In the genomic region with DNA sequence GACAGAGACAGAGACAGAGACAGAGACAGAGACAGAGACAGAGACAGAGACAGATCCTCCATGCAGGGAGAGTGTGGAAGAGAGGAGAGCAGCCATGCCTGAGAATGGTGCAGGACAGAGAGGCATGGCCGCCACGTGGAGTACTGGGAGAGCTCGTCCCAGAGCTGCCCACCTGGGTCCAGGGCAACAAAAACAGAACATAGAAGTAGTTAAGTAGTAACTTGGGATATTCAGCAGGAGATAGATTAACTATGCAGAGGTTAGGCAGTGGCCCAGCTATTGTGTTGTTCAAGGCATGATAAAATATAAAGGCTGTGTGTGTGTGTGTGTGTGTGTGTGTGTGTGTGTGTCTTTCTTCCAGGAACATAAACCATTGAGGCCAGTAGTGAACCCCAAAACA, we compare ENCODE assay signal across 22 mouse cellular contexts.
DNase-seq lines count a peak whose midpoint lies in the region; ATAC-seq lines count a peak whose summit lies in the region.
"Had no signal": no experiment of that assay in that cellular context is flagged by ENCODE, and none has a peak within 500 bp of the region (broad histone marks: within the 10 kb centered on the region; RNA-seq: fewer than 3 reads in every experiment).

No protein-coding gene starts in this region.

- H3K27me3 ChIP-seq in heart, embryonic 16.5 days (ENCODE audit: control insufficient read depth, insufficient read depth, low read length): no peaks in the 10 kb centered on the region
- no peaks in the 10 kb centered on the region for H3K27me3 ChIP-seq in kidney, embryonic 16.5 days (ENCODE audit: insufficient read depth, low read length)
- H3K27me3 ChIP-seq in liver, embryonic 12.5 days (replicated peaks): no peaks in the 10 kb centered on the region
- H3K27me3 ChIP-seq: embryonic facial prominence, embryonic 15.5 days; hindbrain, embryonic 12.5 days had no signal

- H3K9ac ChIP-seq in heart, embryonic 16.5 days (ENCODE audit: low read length): no peak overlapping the region
- H3K9ac ChIP-seq in kidney, embryonic 16.5 days (replicated peaks; ENCODE audit: low read length): no peak overlapping the region
- H3K9ac ChIP-seq in liver, embryonic 12.5 days: no peak overlapping the region
- H3K9ac ChIP-seq: embryonic facial prominence, embryonic 15.5 days; hindbrain, embryonic 12.5 days had no signal

- intact Hi-C loops in heart, postnatal 25 days (cut with DNase I): no loop called here

- H3K9me3 ChIP-seq in heart, embryonic 16.5 days (replicated peaks; ENCODE audit: control insufficient read depth, low read length): peaks cover 29% of the 10 kb centered on the region
- H3K9me3 ChIP-seq in kidney, embryonic 16.5 days (ENCODE audit: low read length): peaks cover 35% of the 10 kb centered on the region
- no peaks in the 10 kb centered on the region for H3K9me3 ChIP-seq in liver, embryonic 12.5 days (replicated peaks)

- H3K4me2 ChIP-seq in heart, embryonic 16.5 days (ENCODE audit: low read depth, low read length): no peak overlapping the region
- no peak overlapping the region for H3K4me2 ChIP-seq in kidney, embryonic 16.5 days (replicated peaks; ENCODE audit: low read depth, low read length)
- H3K4me2 ChIP-seq in liver, embryonic 12.5 days: no peak overlapping the region
- H3K4me2 ChIP-seq: embryonic facial prominence, embryonic 15.5 days; heart, embryonic 11.5 days; hindbrain, embryonic 12.5 days had no signal

- peaks cover 28% of the 10 kb centered on the region for H3K36me3 ChIP-seq in heart, embryonic 16.5 days (ENCODE audit: control insufficient read depth, insufficient read depth)
- peaks cover 36% of the 10 kb centered on the region for H3K36me3 ChIP-seq in kidney, embryonic 16.5 days (ENCODE audit: insufficient read depth, low read length)
- peaks cover 14% of the 10 kb centered on the region for H3K36me3 ChIP-seq in macrophage (ENCODE audit: inconsistent target)
- H3K36me3 ChIP-seq in liver, embryonic 12.5 days: peaks cover 31% of the 10 kb centered on the region

- peaks cover 84% of the 10 kb centered on the region for H3K79me2 ChIP-seq in macrophage (ENCODE audit: inconsistent target)

- no peak overlapping the region for H3K4me3 ChIP-seq in heart, embryonic 16.5 days (ENCODE audit: low read length)
- no peak overlapping the region for H3K4me3 ChIP-seq in kidney, embryonic 16.5 days (ENCODE audit: low read length)
- no peak overlapping the region for H3K4me3 ChIP-seq in macrophage (ENCODE audit: inconsistent target)
- no peak overlapping the region for H3K4me3 ChIP-seq in liver, embryonic 12.5 days
- H3K4me3 ChIP-seq: embryonic facial prominence, embryonic 15.5 days; erythroblast, embryonic 14.5 days; forebrain, embryonic 10.5 days; hindbrain, embryonic 12.5 days had no signal

- ATAC-seq in heart, embryonic 16.5 days (replicated peaks; ENCODE audit: extremely low read depth, insufficient read depth, low FRiP score): no peak
- ATAC-seq in kidney, embryonic 16.5 days (ENCODE audit: low FRiP score, low TSS enrichment): peak; percentile 70
- no peak for ATAC-seq in liver, embryonic 12.5 days
- ATAC-seq: forebrain, embryonic 14.5 days; inflammation-experienced regulatory T-cells, adult 6 months had no signal

- peak overlapping the region; percentile 46; the same call in 1 of the 2 replicates for H3K27ac ChIP-seq in heart, embryonic 16.5 days (ENCODE audit: low read length)
- no peak overlapping the region for H3K27ac ChIP-seq in kidney, embryonic 16.5 days (ENCODE audit: low read length)
- H3K27ac ChIP-seq in macrophage: peak overlapping the region; percentile 95
- H3K27ac ChIP-seq in liver, embryonic 12.5 days: no peak overlapping the region
- H3K27ac ChIP-seq: embryonic facial prominence, embryonic 15.5 days; forebrain, embryonic 10.5 days; hindbrain, embryonic 12.5 days had no signal

- WGBS in heart, embryonic 16.5 days: 80% methylated on average over 3 of the region's 3 CpGs
- 60% methylated on average over 3 of the region's 3 CpGs for WGBS in kidney, embryonic 16.5 days
- WGBS in macrophage (ENCODE audit: missing documents): 86% methylated on average over 3 of the region's 3 CpGs
- 77% methylated on average over 3 of the region's 3 CpGs for WGBS in liver, embryonic 12.5 days (ENCODE audit: insufficient replicate concordance)

- no peak for DNase-seq in heart, postnatal 25 days (ENCODE audit: low spot score)
- no peak for DNase-seq in kidney, adult 18-20 months
- DNase-seq: adrenal gland, adult 8-10 months; adrenal gland, postnatal 36 days; cerebellum, adult 11 months; cerebellum, adult 8-10 months; cerebellum, postnatal 14 days; embryo, embryonic 11 days; gastrocnemius, postnatal 10 days; heart, adult 18-20 months; heart, postnatal 4 days had no signal

- peaks cover 34% of the 10 kb centered on the region for H3K4me1 ChIP-seq in heart, embryonic 16.5 days (ENCODE audit: control insufficient read depth, insufficient read depth, low read length)
- H3K4me1 ChIP-seq in kidney, embryonic 16.5 days (ENCODE audit: insufficient read depth, low read length): 0 out of 2 replicates have a peak, but pooled peaks cover 11% of the 10 kb centered on the region
- peaks cover 25% of the 10 kb centered on the region for H3K4me1 ChIP-seq in liver, embryonic 12.5 days

Comparison
In these comparisons a context has a peak if more than half of its experiments do, and no peak if none do; other contexts are left out.
1. H3K27ac ChIP-seq: peak in heart, embryonic 16.5 days (single experiment) and macrophage (single experiment); none in kidney, embryonic 16.5 days (single experiment) and liver, embryonic 12.5 days (single experiment).